Mouse (Mus musculus) layer of hippocampus, adult 9-11 months (tissue): ENCODE results near the gene Cdkn1b.

Experiments
- DNase-seq: peaks from one replicate; pipeline ENCODE4 v3.0.0; 2022

The Cdkn1b gene

GRCm38 (mm10) chr6:134920190-134921013 is at the start of gene Cdkn1b:
Gene Cdkn1b, plus strand, starts transcription at chr6:134920401.
- peak; percentile 95 for DNase-seq

DNA sequence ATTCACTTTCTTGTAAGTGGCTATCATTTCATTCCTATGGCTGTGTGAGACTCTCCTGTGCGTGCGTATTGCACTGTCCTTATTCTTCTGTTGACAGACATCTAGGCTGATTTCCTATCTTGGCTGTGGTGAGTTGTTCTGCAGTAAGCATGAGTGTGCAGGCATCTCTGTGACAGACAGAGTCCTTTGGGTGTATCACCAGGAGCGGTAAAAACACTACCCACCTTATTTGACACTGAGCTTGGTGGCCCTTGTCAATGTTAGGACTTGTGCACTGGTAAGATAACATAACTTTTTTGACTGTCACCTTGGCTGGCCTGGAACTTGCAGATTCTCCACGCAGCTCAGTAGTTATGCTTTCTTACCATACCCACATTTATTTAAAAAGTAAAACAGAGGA is 49.3 kb upstream of the Cdkn1b start:
- no peak for DNase-seq

- DNase-seq: no peak
Measured at GRCm38 (mm10) chr6:134872236-134872635, 48.0 kb upstream of the Cdkn1b start.

- DNase-seq: no peak
Measured at GRCm38 (mm10) chr6:134873018-134873417, 47.2 kb upstream of the Cdkn1b start.

GRCm38 (mm10) chr6:134876795-134877194 is 43.4 kb upstream of the Cdkn1b start:
- no peak for DNase-seq

GRCm38 (mm10) chr6:134877276-134877675 is 42.9 kb upstream of the Cdkn1b start:
- no peak for DNase-seq

DNA sequence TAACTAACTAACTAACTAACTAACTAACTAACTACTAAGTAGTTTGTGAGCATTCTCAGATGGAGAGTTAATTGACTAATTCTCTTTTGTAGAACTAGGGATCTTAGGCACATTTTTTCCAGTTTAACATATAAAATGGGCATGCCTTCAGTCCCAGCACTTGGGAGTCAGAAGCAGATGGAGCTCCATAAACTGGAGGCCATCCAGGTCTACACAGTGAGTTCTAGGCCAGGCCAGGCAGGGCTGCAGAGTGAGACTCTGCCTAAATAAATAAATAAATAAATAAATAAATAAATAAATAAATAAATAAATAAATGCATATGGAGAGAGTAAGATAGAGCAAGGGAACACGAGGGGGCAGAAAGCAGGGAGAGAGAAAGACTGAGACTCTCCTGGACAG is 42.3 kb upstream of the Cdkn1b start:
- DNase-seq: no peak

DNA sequence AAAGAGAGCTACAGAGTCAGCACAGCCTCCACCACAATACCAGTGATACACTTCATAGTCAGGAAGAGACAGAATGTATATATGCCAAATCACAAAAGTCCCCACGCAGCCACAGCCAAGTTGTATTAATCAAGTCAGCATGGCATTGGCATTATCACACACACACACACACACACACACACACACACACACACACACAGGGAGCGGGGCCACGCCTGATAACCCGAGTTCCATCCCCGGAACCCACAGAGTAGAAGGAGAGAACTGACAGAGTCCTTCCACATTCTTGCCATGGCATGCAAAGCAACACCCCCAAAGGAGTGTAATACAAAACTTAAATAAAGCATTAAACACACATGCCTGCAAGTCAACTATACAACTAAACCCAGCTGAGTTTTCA is 40.6 kb upstream of the Cdkn1b start:
- no peak for DNase-seq

DNA sequence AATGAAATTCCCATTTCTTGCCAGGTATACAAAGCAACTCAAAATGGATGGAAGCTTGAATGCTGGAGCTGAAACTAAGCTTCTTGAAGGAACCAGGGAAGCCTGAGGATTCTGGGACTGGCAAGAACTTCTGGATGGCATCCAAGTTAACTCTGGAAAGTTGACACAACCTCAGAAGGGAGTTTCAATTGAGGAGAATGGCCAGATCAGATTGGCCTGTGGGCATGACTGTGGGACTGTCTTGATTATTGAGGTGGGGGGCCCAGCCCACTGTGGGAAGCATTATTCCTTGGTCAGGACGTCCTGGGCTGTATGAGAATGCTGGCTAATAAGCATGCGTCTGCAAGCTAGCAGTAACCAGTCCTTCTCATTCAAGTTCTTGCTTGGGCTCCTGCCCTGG is 40.2 kb upstream of the Cdkn1b start:
- DNase-seq: no peak

- DNase-seq: no peak
Measured at GRCm38 (mm10) chr6:134883661-134884060, 36.5 kb upstream of the Cdkn1b start.

- DNase-seq: no peak
Measured at GRCm38 (mm10) chr6:134885515-134885914, 34.7 kb upstream of the Cdkn1b start.

- no peak for DNase-seq
Measured at GRCm38 (mm10) chr6:134886475-134886874, 33.7 kb upstream of the Cdkn1b start.

GRCm38 (mm10) chr6:134887008-134887407 is 33.2 kb upstream of the Cdkn1b start:
- DNase-seq: no peak

DNA sequence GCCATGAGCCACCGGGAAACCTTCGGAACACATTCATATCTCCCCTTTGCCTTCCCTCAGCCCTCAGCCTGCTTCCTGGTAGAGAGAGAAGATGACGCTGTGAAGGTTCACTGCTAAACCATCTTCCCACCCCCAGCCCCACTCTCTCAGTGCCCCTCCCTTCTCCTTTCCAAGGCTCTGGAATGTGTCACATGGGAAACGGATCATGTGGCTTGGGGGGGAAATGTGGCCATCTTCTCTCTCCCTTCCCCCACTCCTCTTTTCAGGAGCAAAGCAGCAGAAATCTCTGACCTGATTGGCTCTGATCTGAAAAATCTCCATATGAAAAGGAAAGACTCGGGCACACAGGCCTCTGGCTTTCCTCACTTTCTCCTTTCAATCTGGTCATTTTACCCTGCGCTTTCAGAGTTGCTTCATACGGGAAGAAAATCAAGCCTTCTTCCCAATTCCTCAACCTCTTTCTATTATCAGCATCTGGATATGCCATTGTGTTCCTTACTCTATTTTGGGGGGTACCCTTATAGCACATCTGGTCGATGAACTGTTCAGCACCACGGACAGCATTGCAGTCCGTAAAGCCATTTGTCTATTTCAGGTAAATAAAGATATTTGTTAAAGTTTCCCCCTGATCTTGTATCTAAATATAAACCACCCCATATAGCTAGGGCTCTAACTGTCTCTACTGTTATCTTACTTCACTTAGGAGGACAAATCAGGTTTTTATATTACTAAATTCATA is 32.3 kb upstream of the Cdkn1b start:
- peak; percentile 91 for DNase-seq

DNA sequence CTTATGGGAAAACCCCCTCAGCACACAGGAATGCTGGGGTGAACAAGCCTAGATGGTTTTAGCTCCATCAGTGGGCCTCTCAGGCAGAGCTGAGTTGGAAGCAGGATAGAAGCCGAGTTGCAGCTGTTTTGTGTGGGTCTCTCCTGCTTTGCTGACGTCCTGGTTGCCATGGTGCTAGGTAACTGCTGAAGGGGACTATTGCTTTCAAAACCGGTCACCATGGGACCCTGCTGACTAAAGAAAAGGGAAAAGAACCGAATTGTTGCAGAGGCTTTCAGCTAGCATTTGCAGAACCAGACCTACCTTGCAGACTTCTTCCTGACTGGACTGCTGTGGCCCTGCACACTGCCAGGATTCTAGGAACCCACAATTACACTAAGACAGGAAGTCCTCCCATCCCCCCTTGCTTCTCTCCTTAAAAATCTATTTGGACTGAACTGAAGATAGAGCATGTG is 31.6 kb upstream of the Cdkn1b start:
- DNase-seq: peak; percentile 79

DNA sequence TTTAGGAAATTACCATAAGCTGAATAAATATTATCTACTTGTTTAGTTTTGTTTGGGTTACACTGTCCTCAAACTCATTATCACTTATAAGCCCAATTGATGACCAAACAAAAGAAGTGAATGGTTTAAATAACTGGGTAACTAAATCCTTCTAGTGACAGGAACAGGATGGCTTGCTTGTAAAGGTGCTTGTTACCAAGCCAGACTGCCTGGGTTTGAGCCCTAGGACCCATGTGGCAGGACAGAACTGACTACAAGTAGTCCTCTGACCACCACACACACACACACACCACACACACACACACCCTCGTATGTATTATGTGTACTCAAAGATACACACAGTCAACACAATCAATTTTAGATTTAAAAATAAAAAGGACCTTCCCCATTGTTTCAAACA is 30.4 kb upstream of the Cdkn1b start:
- DNase-seq: no peak

DNA sequence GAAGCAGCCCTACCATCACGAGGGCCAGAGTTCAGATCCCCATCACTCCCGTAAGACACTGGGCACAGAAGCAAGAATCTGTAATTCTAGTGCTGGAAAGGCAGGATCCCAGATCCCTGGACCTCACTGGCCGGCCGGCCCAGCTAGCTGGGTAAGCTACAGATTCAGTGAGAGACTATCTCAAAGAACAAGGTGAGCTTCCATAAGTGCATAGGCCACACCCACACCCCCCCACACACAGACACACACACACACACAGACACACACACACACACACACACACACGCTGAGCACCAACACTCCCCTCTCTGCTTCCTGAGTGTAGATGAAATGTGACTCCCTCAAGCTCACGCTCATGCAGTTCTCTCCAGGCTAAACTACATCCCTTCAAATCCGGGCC is 29.8 kb upstream of the Cdkn1b start:
- DNase-seq: no peak

DNA sequence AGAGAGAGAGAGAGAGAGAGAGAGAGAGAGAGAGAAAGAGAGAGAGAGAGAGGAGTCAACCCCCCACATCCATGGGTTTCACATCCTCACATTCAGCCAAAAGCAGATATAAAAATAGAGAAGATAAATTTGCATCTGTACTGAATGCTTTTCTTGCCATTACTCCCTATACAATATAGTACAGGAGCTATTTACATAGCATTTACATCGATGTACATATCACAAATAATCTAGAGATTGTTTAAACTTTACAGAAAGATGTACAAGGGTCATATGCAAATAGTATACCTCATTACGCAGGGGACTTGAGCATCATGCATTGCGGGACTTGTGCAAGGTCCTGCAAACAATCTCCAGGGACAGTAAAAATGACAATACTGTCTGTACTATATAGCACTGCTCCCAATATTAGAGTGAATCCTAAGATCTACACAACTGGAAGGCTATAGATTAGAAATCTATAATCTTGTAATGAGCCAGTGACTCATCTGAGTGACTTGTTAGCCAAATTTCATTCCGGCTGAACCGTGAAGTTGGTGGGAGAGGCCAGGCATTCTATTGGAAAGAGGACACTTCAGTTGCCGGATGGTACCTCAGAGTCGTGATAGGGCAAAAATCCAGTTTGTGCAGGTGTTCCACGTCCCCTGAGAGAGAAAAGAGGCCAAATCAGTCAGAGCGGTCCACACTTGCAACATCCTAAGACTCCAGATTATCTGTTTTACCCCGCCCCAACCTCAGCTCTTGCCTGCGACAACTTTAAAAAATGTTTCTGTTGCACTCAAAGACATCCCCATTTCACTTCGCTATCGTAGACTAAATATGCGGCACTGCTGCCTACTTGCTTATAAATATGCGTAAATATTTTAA is 23.4 kb upstream of the Cdkn1b start:
- no peak for DNase-seq

- peak; percentile 93 for DNase-seq
Measured at GRCm38 (mm10) chr6:134897443-134898094, 22.6 kb upstream of the Cdkn1b start.

GRCm38 (mm10) chr6:134898095-134898965 is 21.9 kb upstream of the Cdkn1b start, which contains the start of gene Gpr19:
Gene Gpr19, minus strand, starts transcription at chr6:134898578.
- peak; percentile 84 for DNase-seq

GRCm38 (mm10) chr6:134903368-134903767 is 16.8 kb upstream of the Cdkn1b start:
- DNase-seq: no peak
